Mouse (Mus musculus) bone marrow, adult 2 months (tissue): ENCODE data around the gene Prrt1.

Experiments used
- CTCF ChIP-seq: fragments of 200-500 bp; IDR thresholded peaks from 2 replicates; pipeline ENCODE4 v1.5.1; 2011; ENCODE audit warnings: low read length, control low read depth; ENCODE audit not compliant: control insufficient read depth, insufficient read depth
- POLR2A ChIP-seq: fragments of 200-500 bp; IDR thresholded peaks from 2 replicates; pipeline ENCODE4 v1.6.1; 2011; ENCODE audit warnings: low read depth, mild to moderate bottlenecking, control low read depth, low read length, borderline replicate concordance; ENCODE audit not compliant: control insufficient read depth

DNA sequence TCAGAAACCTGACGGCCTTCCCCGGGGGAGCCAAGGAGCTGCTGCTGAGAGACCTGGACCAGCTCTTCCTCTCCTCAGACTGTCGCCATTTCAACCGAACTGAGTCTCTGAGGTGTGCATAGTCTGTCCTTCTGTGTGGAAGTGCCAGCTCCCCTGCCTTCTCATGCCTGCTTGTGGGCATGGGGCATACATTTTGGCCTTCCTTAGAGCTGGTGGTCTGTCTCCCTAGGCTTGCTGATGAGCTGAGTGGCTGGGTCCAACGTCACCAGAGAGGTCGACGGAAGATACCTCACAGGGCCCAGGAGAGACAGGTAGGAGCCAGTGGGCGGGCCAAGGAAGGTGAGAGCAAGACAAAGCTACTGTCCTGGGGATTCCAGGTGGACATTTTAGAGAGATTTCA is 23.7 kb downstream of the Prrt1 start:
- no peak for TF ChIP-seq POLR2A
- no peak for TF ChIP-seq CTCF
